Mouse (Mus musculus): ENCODE measurements around the gene Kcnk12. TPM values are rescaled to one million over a fixed set of nuclear protein-coding genes. Genes with fewer than 3 reads are reported as not detected.

The Kcnk12 gene
- polyA plus RNA-seq, 1 experiment from 2014 or later: not detected

DNA sequence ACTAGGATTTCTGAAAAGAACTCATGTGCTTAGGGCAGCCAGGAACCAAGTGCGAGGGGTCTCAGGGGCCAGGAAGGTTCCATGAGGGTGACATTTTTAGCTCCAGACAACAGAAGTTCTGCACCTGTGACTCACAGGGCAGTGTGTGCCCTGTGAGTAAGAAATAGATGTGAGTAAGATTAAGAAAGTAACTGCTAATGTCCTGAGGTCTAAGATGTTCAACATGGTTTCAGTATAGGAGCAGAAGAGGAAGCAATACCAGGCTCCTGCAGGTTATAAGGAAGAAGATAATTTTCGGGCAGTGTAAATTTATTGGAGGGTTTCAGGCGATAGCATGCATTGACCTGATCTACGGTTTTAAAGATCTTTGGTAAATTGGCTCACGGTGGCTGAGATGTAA, 16.6 kb downstream of the Kcnk12 start:
- no peaks in the 10 kb centered on the region for H3K36me3 ChIP-seq
- H3K9ac ChIP-seq: no peak overlapping the region
- WGBS: 86% methylated on average over 5 of the region's 5 CpGs
- no peak overlapping the region for H3K4me3 ChIP-seq (replicated peaks)
- H3K27ac ChIP-seq: no peak overlapping the region
- ATAC-seq: no peak
- no peaks in the 10 kb centered on the region for H3K9me3 ChIP-seq
- 0 out of 2 replicates have a peak, but pooled peaks cover 3% of the 10 kb centered on the region for H3K27me3 ChIP-seq (replicated peaks)
- H3K4me1 ChIP-seq (replicated peaks): no peaks in the 10 kb centered on the region
- no peak overlapping the region for H3K4me2 ChIP-seq (replicated peaks)

DNA sequence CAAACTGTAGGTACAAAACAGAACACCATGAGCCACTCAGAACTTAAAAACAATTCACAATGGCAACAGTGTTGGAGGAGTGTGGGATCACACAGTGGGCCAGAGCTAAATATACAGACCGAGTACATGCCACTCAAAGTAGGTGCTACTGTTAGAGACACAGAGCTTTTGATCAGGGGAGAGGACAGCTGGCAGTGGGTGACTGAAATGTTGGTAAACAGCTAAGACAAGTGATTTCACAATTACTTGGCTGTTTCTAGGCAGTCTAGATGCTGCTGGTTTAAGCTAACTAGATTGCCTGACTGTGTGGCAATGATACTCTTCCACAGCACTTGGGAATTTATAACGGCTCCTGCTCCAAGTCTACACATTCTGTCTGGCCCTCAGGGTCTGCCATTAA, 17.6 kb downstream of the Kcnk12 start:
- Histone ChIP-seq H3K9ac (no peak overlapping the region), H3K4me1 (replicated peaks) (no peaks in the 10 kb centered on the region), H3K9me3 (no peaks in the 10 kb centered on the region), H3K4me3 (replicated peaks) (no peak overlapping the region), H3K4me2 (replicated peaks) (no peak overlapping the region), H3K27me3 (replicated peaks) (0 out of 2 replicates have a peak, but pooled peaks cover 3% of the 10 kb centered on the region), H3K27ac (no peak overlapping the region), H3K36me3 (no peaks in the 10 kb centered on the region)
- no peak for ATAC-seq
- 52% methylated on average over 2 of the region's 2 CpGs for WGBS

DNA sequence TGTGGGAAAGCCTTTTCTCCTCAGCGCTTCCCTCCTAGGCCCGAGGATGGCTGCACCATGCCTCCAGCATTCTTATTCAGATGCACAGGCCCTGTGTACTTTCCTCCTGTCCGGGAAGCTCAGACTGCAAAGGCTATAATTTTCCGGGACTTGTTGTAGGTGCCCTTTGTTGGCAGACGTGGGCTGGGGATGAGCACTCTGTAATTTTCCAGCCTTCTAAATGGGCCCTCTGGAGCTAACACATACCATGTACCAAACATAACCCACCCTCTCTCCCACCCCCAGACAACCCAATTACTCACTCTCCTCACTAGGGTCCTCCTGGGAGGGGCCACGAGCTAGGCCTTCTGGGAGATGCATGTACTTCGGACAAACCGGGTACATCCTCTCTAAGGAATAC, 22.8 kb downstream of the Kcnk12 start:
- 0 out of 2 replicates have a peak, but pooled peaks cover 3% of the 10 kb centered on the region for H3K27me3 ChIP-seq (replicated peaks)
- H3K9ac ChIP-seq: no peak overlapping the region
- H3K4me3 ChIP-seq (replicated peaks): no peak overlapping the region
- H3K27ac ChIP-seq: no peak overlapping the region
- H3K9me3 ChIP-seq: no peaks in the 10 kb centered on the region
- H3K4me1 ChIP-seq (replicated peaks): no peaks in the 10 kb centered on the region
- H3K4me2 ChIP-seq (replicated peaks): no peak overlapping the region
- WGBS: 79% methylated on average over 8 of the region's 8 CpGs
- ATAC-seq: no peak
- H3K36me3 ChIP-seq: no peaks in the 10 kb centered on the region

DNA sequence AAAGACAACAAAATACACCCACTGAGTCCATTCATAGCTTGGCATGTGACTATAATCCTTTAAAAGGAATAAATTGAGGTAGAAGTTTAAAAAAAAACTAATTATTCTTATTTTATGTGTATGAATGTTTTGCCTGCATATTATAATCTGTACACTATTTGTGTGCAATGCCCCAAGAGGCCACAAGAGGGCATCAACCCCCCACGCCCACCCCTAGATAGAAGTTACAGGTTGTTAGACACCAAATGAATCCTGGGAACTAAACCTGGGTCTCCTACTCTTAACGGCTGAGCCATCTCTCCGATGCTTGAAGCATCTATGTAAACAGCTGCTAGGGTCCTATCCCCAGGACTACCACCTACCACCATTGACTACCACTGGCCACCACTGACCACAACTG, 24.6 kb downstream of the Kcnk12 start:
- H3K9ac ChIP-seq: no peak overlapping the region
- no peak overlapping the region for H3K27ac ChIP-seq
- no peak overlapping the region for H3K4me3 ChIP-seq (replicated peaks)
- no peak overlapping the region for H3K4me2 ChIP-seq (replicated peaks)
- H3K27me3 ChIP-seq (replicated peaks): no peaks in the 10 kb centered on the region
- no peaks in the 10 kb centered on the region for H3K36me3 ChIP-seq
- no peak for ATAC-seq
- H3K4me1 ChIP-seq (replicated peaks): no peaks in the 10 kb centered on the region
- WGBS: 76% methylated on average over 3 of the region's 3 CpGs
- H3K9me3 ChIP-seq: no peaks in the 10 kb centered on the region

DNA sequence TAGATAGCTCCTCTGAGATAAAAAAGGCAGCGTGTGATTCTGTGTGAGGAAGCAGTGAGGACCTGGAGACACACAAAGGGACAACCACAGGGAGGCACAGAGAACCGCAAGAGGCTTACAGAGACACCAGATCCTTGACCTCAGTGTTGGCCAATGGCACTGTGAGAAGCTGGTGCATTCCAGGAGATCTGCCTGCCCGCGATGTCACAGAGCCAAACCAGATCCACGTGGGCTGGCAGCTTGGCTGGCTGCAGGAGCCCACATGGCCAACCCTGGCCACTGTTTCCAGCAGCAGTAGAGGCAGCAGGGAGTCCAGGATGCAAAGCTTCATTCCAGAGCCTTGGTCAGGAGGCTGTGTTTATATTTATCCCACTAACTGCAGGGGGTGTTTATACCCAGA, 27.0 kb downstream of the Kcnk12 start:
- ATAC-seq: no peak
- H3K36me3 ChIP-seq: no peaks in the 10 kb centered on the region
- no peak overlapping the region for H3K9ac ChIP-seq
- no peaks in the 10 kb centered on the region for H3K4me1 ChIP-seq (replicated peaks)
- no peak overlapping the region for H3K27ac ChIP-seq
- H3K9me3 ChIP-seq: no peaks in the 10 kb centered on the region
- no peaks in the 10 kb centered on the region for H3K27me3 ChIP-seq (replicated peaks)
- no peak overlapping the region for H3K4me2 ChIP-seq (replicated peaks)
- no peak overlapping the region for H3K4me3 ChIP-seq (replicated peaks)
- whole genome bisulfite sequencing: 39% methylated on average over 5 of the region's 5 CpGs

DNA sequence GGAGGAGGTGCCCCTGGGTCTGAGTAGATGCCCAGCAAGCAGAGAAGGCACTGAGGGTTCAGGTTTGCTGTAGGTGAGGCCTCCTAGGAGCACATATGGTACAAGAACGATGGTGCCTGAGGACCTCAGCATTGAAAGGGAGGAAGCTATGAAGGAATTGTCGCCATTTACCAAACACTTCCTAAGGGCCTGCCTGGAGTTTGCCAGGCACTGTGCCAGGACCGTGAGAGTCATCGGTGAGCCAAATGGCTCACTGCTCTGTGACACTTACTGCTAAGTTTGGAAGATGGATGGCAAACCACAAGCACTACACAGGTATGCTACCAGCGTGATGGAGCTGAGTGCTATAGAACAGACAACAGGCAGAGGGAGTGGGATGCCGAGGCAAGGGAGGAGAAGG, 30.9 kb downstream of the Kcnk12 start:
- H3K4me3 ChIP-seq (replicated peaks): no peak overlapping the region

DNA sequence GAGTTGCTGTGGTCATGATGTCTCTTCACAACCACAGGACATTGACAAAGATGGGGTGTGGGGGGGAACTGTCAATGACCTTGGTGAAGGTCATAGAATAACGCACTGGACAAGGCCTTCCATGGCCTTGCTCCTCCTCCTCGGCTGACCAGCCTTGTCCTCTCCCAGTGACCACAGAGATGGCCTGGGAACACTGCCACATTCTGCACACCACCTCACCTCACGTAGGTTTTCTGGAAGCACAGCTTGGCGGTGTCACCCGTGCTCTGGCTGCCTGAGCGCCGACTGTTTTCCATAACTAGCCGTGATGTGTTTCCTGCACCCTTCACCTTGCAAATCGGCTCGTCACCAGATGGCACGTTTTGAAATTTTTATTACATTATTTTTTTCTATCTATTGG, 32.8 kb downstream of the Kcnk12 start:
- H3K4me3 ChIP-seq (replicated peaks): no peak overlapping the region
- WGBS: 93% methylated on average over 11 of the region's 11 CpGs
- no peak overlapping the region for H3K27ac ChIP-seq
- H3K9me3 ChIP-seq: no peaks in the 10 kb centered on the region
- no peak overlapping the region for H3K4me2 ChIP-seq (replicated peaks)
- H3K36me3 ChIP-seq: no peaks in the 10 kb centered on the region
- no peaks in the 10 kb centered on the region for H3K27me3 ChIP-seq (replicated peaks)
- ATAC-seq: no peak
- H3K4me1 ChIP-seq (replicated peaks): no peaks in the 10 kb centered on the region
- H3K9ac ChIP-seq: no peak overlapping the region

More for the DNA sequence above, 30.9 kb downstream of the Kcnk12 start:
- Histone ChIP-seq H3K4me1 (replicated peaks) (no peaks in the 10 kb centered on the region), H3K9ac (no peak overlapping the region), H3K9me3 (no peaks in the 10 kb centered on the region), H3K27me3 (replicated peaks) (no peaks in the 10 kb centered on the region), H3K4me2 (replicated peaks) (no peak overlapping the region), H3K27ac (no peak overlapping the region), H3K36me3 (no peaks in the 10 kb centered on the region)
- WGBS: 69% methylated on average over 6 of the region's 6 CpGs
- ATAC-seq: no peak

DNA sequence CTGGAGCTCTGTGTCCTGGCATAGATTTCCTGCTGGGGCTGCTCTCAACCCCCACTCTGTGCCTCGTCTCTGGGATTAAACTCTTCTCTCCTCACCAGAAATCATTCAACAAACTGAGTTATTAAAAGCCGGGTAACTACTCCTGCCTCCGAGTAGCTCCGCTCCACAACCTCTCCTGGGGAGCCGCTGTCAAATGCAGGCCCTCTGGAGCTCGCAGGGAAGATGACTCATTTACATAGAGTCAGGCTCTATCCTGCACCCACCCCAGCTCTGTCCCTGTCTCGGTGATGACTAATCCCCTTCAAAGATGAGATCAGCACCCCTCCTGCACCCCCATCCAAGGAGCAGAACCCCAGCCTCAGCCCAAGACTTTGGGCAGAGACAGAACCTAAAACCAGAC, 34.6 kb downstream of the Kcnk12 start:
- Histone ChIP-seq H3K4me2 (replicated peaks) (no peak overlapping the region), H3K27ac (no peak overlapping the region), H3K27me3 (replicated peaks) (no peaks in the 10 kb centered on the region), H3K4me3 (replicated peaks) (no peak overlapping the region), H3K4me1 (replicated peaks) (no peaks in the 10 kb centered on the region), H3K36me3 (no peaks in the 10 kb centered on the region), H3K9me3 (no peaks in the 10 kb centered on the region), H3K9ac (no peak overlapping the region)
- 49% methylated on average over 7 of the region's 7 CpGs for WGBS
- ATAC-seq: no peak

DNA sequence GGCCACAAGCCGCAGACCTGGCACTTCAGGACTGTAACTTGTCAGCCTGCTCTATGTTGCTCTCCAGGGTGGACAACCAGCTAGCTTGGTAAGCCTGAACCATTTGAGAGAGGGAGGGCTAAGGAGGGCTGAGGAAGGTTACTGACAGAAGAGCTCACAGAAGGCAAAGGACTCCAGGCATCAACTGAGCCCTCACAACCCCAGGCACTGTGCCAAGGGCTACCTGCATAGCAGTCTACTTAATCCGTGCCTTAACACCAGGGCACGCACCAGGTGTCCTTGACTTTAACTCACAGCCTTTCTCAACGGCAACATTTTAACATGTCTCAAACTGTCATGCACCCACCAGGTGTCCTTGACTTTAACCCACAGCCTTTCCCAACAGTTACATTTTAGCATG, 37.5 kb downstream of the Kcnk12 start:
- Histone ChIP-seq H3K4me3 (replicated peaks) (no peak overlapping the region), H3K27ac (no peak overlapping the region), H3K9ac (no peak overlapping the region), H3K4me2 (replicated peaks) (no peak overlapping the region), H3K27me3 (replicated peaks) (no peaks in the 10 kb centered on the region), H3K9me3 (no peaks in the 10 kb centered on the region), H3K36me3 (no peaks in the 10 kb centered on the region), H3K4me1 (replicated peaks) (no peaks in the 10 kb centered on the region)
- 79% methylated on average over 4 of the region's 4 CpGs for WGBS
- ATAC-seq: no peak

DNA sequence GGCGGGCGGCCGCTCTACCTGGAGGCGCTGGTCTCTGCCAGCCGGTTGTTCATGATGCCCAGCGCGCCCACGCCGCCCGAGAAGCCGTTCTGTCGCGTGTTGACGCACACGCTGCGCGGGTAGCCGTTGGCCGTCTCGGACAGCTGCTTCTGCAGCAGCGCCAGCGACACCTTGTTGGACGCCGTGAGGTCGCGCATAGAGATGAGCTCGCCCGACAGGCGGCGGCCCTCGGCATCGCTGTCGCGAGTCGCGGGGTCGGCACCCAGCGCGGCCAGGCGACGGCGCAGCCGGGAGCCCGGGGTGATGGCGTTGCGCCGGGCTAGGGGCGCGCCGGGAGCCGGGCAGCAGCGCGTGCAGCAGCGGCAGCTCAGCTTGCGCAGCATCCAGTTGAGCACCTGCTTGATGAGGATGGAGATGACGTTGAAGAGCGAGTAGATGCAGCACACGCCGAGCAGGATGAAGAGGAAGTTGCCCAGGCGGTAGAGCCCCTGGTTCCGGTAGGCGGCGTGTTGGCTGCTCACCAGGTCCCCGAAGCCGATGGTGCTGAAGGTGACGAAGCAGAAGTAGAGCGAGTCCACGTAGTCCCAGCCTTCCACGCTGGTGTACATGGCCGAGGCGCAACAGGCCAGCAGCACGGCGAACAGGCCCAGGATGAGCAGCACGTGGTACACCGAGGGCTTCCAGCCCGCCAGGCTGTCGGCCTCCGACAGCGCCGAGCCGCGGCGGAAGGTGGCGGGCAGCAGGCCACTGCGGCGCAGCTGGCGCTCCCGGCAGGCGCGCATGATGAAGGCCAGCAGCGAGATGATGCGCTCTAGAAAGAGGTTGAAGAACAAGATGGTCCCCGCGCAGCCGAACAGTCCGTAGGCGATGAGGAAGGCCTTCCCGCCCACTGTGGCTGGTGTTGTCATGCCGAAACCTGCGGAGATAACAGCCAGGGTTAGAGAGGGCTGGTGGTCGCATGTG, 51.6 kb downstream of the Kcnk12 start:
- H3K4me2 ChIP-seq (replicated peaks): peak overlapping the region; percentile 99
- peaks cover 9% of the 10 kb centered on the region; the same call in 1 of the 2 replicates for H3K4me1 ChIP-seq (replicated peaks)
- WGBS: 2% methylated on average over 101 of the region's 101 CpGs
- ATAC-seq: peak; percentile 82
- peaks cover 49% of the 10 kb centered on the region for H3K27me3 ChIP-seq (replicated peaks)
- no peaks in the 10 kb centered on the region for H3K9me3 ChIP-seq
- H3K27ac ChIP-seq: no peak overlapping the region
- H3K4me3 ChIP-seq (replicated peaks): peak overlapping the region; percentile 62
- H3K36me3 ChIP-seq: no peaks in the 10 kb centered on the region
- peak overlapping the region; percentile 40 for H3K9ac ChIP-seq

DNA sequence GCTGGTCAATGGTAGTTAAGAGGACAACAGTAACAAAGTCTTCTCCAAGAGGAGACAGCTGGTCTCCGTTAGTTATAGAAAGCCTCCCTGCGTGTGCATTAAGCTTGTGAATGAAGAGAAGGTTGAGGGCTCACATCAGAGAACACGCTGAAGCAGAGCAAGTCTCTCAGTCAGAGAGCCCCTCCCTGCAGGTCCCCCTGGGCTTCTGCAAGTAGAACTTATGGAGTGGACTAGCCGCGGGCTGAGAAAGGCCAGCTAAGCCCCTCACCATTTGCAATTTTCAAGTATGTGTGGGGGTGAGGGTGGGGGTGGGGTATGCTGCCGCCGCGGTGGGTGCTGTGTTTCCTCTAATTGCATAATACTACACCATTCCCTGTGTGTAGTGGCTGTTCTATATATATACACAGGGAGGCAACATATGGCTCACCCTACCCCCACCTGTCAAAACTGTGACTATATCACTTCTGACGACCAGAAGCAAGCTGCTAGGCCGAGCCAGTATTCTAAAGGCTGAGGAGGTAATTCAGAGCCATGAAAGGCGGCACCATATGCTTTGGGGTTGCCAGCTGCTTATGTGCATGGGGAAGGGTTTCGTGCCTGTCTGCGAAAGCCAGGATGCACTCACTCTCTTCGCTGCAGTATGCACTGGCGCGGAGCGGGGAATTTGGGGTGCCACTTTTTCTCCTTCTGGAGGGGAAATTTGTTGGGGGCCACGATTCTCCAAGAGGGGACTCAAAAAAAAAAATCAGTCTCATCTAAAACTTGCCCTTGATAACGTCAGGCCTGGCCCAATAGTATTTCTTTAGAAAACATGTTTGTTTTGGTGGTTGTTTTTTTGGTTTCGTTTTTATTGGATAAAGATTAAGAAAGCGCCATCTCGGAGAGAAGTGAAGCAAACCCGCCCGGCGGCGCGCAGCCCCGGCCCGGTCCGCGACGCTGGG, 52.5 kb downstream of the Kcnk12 start:
- peak overlapping the region; percentile 99 for H3K4me2 ChIP-seq (replicated peaks)
- 11% methylated on average over 32 of the region's 32 CpGs for WGBS
- H3K4me3 ChIP-seq (replicated peaks): peak overlapping the region; percentile 62
- peak overlapping the region; percentile 40 for H3K9ac ChIP-seq
- no peaks in the 10 kb centered on the region for H3K9me3 ChIP-seq
- H3K27me3 ChIP-seq (replicated peaks): peaks cover 49% of the 10 kb centered on the region
- no peak overlapping the region for H3K27ac ChIP-seq
- ATAC-seq: no peak
- H3K36me3 ChIP-seq: no peaks in the 10 kb centered on the region
- peaks cover 9% of the 10 kb centered on the region; the same call in 1 of the 2 replicates for H3K4me1 ChIP-seq (replicated peaks)

DNA sequence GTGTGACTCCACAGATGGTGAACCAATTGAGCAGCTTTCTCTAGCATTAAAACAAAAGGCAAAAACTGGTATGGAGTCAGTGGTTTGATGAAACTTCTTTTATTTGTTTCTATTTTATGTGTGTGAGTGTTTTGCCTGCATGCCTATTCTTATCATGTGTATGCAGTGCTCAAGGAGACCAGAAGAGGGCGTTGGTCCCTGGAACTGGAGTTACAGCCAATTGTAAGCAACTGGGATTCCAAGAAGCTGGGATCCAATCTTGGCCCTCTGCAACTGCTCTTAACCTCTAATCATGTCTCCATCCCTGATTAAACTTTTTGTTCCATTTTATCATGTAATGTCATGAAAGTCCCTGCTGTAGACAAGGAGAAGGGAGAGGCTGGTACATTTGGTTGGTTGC, 58.0 kb downstream of the Kcnk12 start:
- no peak overlapping the region for H3K27ac ChIP-seq
- H3K36me3 ChIP-seq: no peaks in the 10 kb centered on the region
- WGBS: 54% methylated on average over 1 of the region's 1 CpGs

More for the DNA sequence above, 58.0 kb downstream of the Kcnk12 start:
- no peak overlapping the region for H3K9ac ChIP-seq
- no peaks in the 10 kb centered on the region for H3K9me3 ChIP-seq
- ATAC-seq: no peak
- H3K4me3 ChIP-seq (replicated peaks): no peak overlapping the region
- no peak overlapping the region for H3K4me2 ChIP-seq (replicated peaks)
- no peaks in the 10 kb centered on the region for H3K4me1 ChIP-seq (replicated peaks)
- H3K27me3 ChIP-seq (replicated peaks): peaks cover 17% of the 10 kb centered on the region
